Mouse (Mus musculus) midbrain, embryonic 13.5 days (tissue): ENCODE measurements around the gene Gstm7. TPM values are rescaled to one million over a fixed set of nuclear protein-coding genes. Genes with fewer than 3 reads are reported as not detected.
A peak's percentile ranks its signal among the peaks of the same experiment; 100 is the strongest.

Source experiments
- ATAC-seq: fragments of 200-750 bp; cut with Nextera tagmentation; 2 replicates; pipeline ENCODE4 v1.8.0; 2017; ENCODE audit warnings: mild to moderate bottlenecking, moderate TSS enrichment, moderate library complexity
- H3K27ac ChIP-seq: fragments of 300-500 bp; sonication (generic); 2 replicates; pipeline ENCODE4 v1.5.1; 2015; ENCODE audit warnings: inconsistent platforms, mild to moderate bottlenecking, moderate library complexity
- H3K27me3 ChIP-seq: fragments of 300-500 bp; sonication (generic); 2 replicates; pipeline ENCODE4 v1.6.1; 2015; ENCODE audit warnings: mild to moderate bottlenecking, inconsistent platforms
- H3K36me3 ChIP-seq: fragments of 300-500 bp; sonication (generic); 2 replicates; pipeline ENCODE4 v1.6.1; 2015; ENCODE audit warnings: mild to moderate bottlenecking, inconsistent platforms
- H3K4me1 ChIP-seq: fragments of 300-500 bp; sonication (generic); replicated peaks from 2 replicates; pipeline ENCODE4 v1.6.1; 2015; ENCODE audit warnings: inconsistent platforms
- H3K4me2 ChIP-seq: fragments of 300-500 bp; sonication (generic); replicated peaks from 2 replicates; pipeline ENCODE4 v1.6.1; 2015; ENCODE audit warnings: moderate library complexity, mild to moderate bottlenecking, inconsistent platforms
- H3K4me3 ChIP-seq: fragments of 300-500 bp; sonication (generic); replicated peaks from 2 replicates; pipeline ENCODE4 v1.5.1; 2015; ENCODE audit warnings: mild to moderate bottlenecking, inconsistent platforms
- H3K9ac ChIP-seq: fragments of 300-500 bp; sonication (generic); replicated peaks from 2 replicates; pipeline ENCODE4 v1.6.1; 2015; ENCODE audit warnings: mild to moderate bottlenecking, inconsistent platforms
- H3K9me3 ChIP-seq: fragments of 300-500 bp; sonication (generic); 2 replicates; pipeline ENCODE4 v1.6.1; 2016; ENCODE audit warnings: mild to moderate bottlenecking, inconsistent platforms
- WGBS: fragments of 180-500 bp; shearing (Covaris S2); methylation state at CpG from one replicate; pipeline ENCODE4 v1.1.7; 2015; 5-methylcytosine and 5-hydroxymethylcytosine counted together
- polyA plus RNA-seq: library from polyadenylated mRNA; unstranded; fragments of >200 nt; fragmentation: Nextera tagmentation; extraction: Ambion mirVana; gene quantifications from 2 replicates; pipeline ENCODE4 v1.2.1, GENCODE M21; 2015

The Gstm7 gene
- polyA plus RNA-seq, 1 experiment from 2014 or later: 100 TPM

- no peaks in the 10 kb centered on the region for H3K27me3 ChIP-seq
- H3K36me3 ChIP-seq: no peaks in the 10 kb centered on the region
- H3K4me1 ChIP-seq: peaks cover 31% of the 10 kb centered on the region
- no peak for ATAC-seq
- WGBS: 53% methylated on average over 2 of the region's 2 CpGs
- peak overlapping the region; percentile 48 for H3K4me2 ChIP-seq
- peak overlapping the region; percentile 40 for H3K9ac ChIP-seq
- peak overlapping the region; percentile 28 for H3K4me3 ChIP-seq
- peak overlapping the region; percentile 86 for H3K27ac ChIP-seq
- H3K9me3 ChIP-seq: no peaks in the 10 kb centered on the region
These were observed 483 bp downstream of the Gstm7 start for GRCm38 (mm10) chr3:107931134-107931533.

GRCm38 (mm10) chr3:107929731-107930130, 1.9 kb downstream of the Gstm7 start:
- Histone ChIP-seq H3K9me3 (no peaks in the 10 kb centered on the region), H3K27me3 (no peaks in the 10 kb centered on the region), H3K9ac (no peak overlapping the region), H3K27ac (no peak overlapping the region), H3K4me2 (no peak overlapping the region), H3K4me1 (peaks cover 31% of the 10 kb centered on the region), H3K4me3 (no peak overlapping the region), H3K36me3 (no peaks in the 10 kb centered on the region)
- WGBS: 91% methylated on average over 4 of the region's 4 CpGs
- ATAC-seq: no peak

- no peak overlapping the region for H3K4me3 ChIP-seq
- H3K9ac ChIP-seq: no peak overlapping the region
- ATAC-seq: no peak
- H3K27ac ChIP-seq: no peak overlapping the region
- no peak overlapping the region for H3K4me2 ChIP-seq
- H3K4me1 ChIP-seq: peaks cover 31% of the 10 kb centered on the region
- H3K27me3 ChIP-seq: no peaks in the 10 kb centered on the region
- no peaks in the 10 kb centered on the region for H3K9me3 ChIP-seq
- no peaks in the 10 kb centered on the region for H3K36me3 ChIP-seq
- WGBS: 85% methylated on average over 4 of the region's 4 CpGs
These were observed 2.4 kb downstream of the Gstm7 start for GRCm38 (mm10) chr3:107929243-107929642.

- Histone ChIP-seq H3K9ac (no peak overlapping the region), H3K4me3 (no peak overlapping the region), H3K4me1 (peaks cover 31% of the 10 kb centered on the region), H3K36me3 (no peaks in the 10 kb centered on the region), H3K4me2 (no peak overlapping the region), H3K9me3 (no peaks in the 10 kb centered on the region), H3K27ac (no peak overlapping the region), H3K27me3 (no peaks in the 10 kb centered on the region)
- WGBS: 89% methylated on average over 11 of the region's 11 CpGs
- no peak for ATAC-seq
These were observed 2.9 kb downstream of the Gstm7 start for GRCm38 (mm10) chr3:107928691-107929090.

GRCm38 (mm10) chr3:107927841-107928240, 3.8 kb downstream of the Gstm7 start:
- Histone ChIP-seq H3K4me2 (no peak overlapping the region), H3K9ac (no peak overlapping the region), H3K27me3 (no peaks in the 10 kb centered on the region), H3K9me3 (no peaks in the 10 kb centered on the region), H3K4me3 (no peak overlapping the region), H3K27ac (no peak overlapping the region), H3K36me3 (no peaks in the 10 kb centered on the region), H3K4me1 (peaks cover 31% of the 10 kb centered on the region)
- 66% methylated on average over 3 of the region's 3 CpGs for WGBS
- no peak for ATAC-seq

GRCm38 (mm10) chr3:107925335-107925734, 6.3 kb downstream of the Gstm7 start:
- H3K9me3 ChIP-seq: no peaks in the 10 kb centered on the region
- no peak for ATAC-seq
- H3K4me3 ChIP-seq: no peak overlapping the region
- no peaks in the 10 kb centered on the region for H3K36me3 ChIP-seq
- H3K9ac ChIP-seq: no peak overlapping the region
- H3K4me1 ChIP-seq: peaks cover 16% of the 10 kb centered on the region
- H3K4me2 ChIP-seq: no peak overlapping the region
- no peaks in the 10 kb centered on the region for H3K27me3 ChIP-seq
- WGBS: 90% methylated on average over 3 of the region's 3 CpGs
- no peak overlapping the region for H3K27ac ChIP-seq

- Histone ChIP-seq H3K9ac (no peak overlapping the region), H3K4me1 (no peaks in the 10 kb centered on the region), H3K27me3 (no peaks in the 10 kb centered on the region), H3K27ac (no peak overlapping the region), H3K4me2 (no peak overlapping the region), H3K9me3 (no peaks in the 10 kb centered on the region), H3K4me3 (no peak overlapping the region), H3K36me3 (no peaks in the 10 kb centered on the region)
- no peak for ATAC-seq
- 91% methylated on average over 5 of the region's 5 CpGs for WGBS
These were observed 11.3 kb downstream of the Gstm7 start for GRCm38 (mm10) chr3:107920348-107920747.

- WGBS: 60% methylated on average over 7 of the region's 7 CpGs
- Histone ChIP-seq H3K9me3 (no peaks in the 10 kb centered on the region), H3K9ac (no peak overlapping the region), H3K27ac (no peak overlapping the region), H3K36me3 (no peaks in the 10 kb centered on the region), H3K4me3 (no peak overlapping the region), H3K27me3 (no peaks in the 10 kb centered on the region), H3K4me1 (no peaks in the 10 kb centered on the region), H3K4me2 (no peak overlapping the region)
- peak; percentile 72 for ATAC-seq
These were observed 13.7 kb downstream of the Gstm7 start for GRCm38 (mm10) chr3:107917783-107918408.

GRCm38 (mm10) chr3:107917097-107917496, 14.5 kb downstream of the Gstm7 start:
- Histone ChIP-seq H3K4me3 (no peak overlapping the region), H3K36me3 (no peaks in the 10 kb centered on the region), H3K4me1 (no peaks in the 10 kb centered on the region), H3K9me3 (no peaks in the 10 kb centered on the region), H3K27me3 (no peaks in the 10 kb centered on the region), H3K27ac (no peak overlapping the region), H3K4me2 (no peak overlapping the region), H3K9ac (no peak overlapping the region)
- 80% methylated on average over 3 of the region's 3 CpGs for WGBS
- no peak for ATAC-seq

- ATAC-seq: no peak
- Histone ChIP-seq H3K27me3 (no peaks in the 10 kb centered on the region), H3K36me3 (no peaks in the 10 kb centered on the region), H3K9ac (no peak overlapping the region), H3K4me1 (no peaks in the 10 kb centered on the region), H3K9me3 (no peaks in the 10 kb centered on the region), H3K4me2 (no peak overlapping the region), H3K27ac (no peak overlapping the region), H3K4me3 (no peak overlapping the region)
- 76% methylated on average over 15 of the region's 15 CpGs for WGBS
These were observed 14.9 kb downstream of the Gstm7 start for GRCm38 (mm10) chr3:107916674-107917073.

- 57% methylated on average over 6 of the region's 6 CpGs for WGBS
These were observed 25.7 kb downstream of the Gstm7 start for GRCm38 (mm10) chr3:107905942-107906341.

GRCm38 (mm10) chr3:107900955-107901673, 30.5 kb downstream of the Gstm7 start:
- no peak for ATAC-seq
- 70% methylated on average over 11 of the region's 11 CpGs for WGBS
- H3K27ac ChIP-seq: no peak overlapping the region

More at GRCm38 (mm10) chr3:107905942-107906341, 25.7 kb downstream of the Gstm7 start:
- no peak overlapping the region for H3K4me3 ChIP-seq
- no peaks in the 10 kb centered on the region for H3K4me1 ChIP-seq
- no peak for ATAC-seq
- no peak overlapping the region for H3K27ac ChIP-seq
- H3K9me3 ChIP-seq: no peaks in the 10 kb centered on the region
- H3K4me2 ChIP-seq: no peak overlapping the region
- H3K27me3 ChIP-seq: no peaks in the 10 kb centered on the region
- H3K9ac ChIP-seq: no peak overlapping the region
- H3K36me3 ChIP-seq: no peaks in the 10 kb centered on the region

More at GRCm38 (mm10) chr3:107900955-107901673, 30.5 kb downstream of the Gstm7 start:
- H3K36me3 ChIP-seq: peaks cover 15% of the 10 kb centered on the region
- H3K27me3 ChIP-seq: no peaks in the 10 kb centered on the region
- H3K9ac ChIP-seq: no peak overlapping the region
- no peak overlapping the region for H3K4me3 ChIP-seq
- H3K4me2 ChIP-seq: no peak overlapping the region
- H3K4me1 ChIP-seq: peaks cover 6% of the 10 kb centered on the region
- no peaks in the 10 kb centered on the region for H3K9me3 ChIP-seq
